Mouse (Mus musculus): ENCODE measurements around the gene Ndufs4.
"Not testable (repeated sequence)": the region's sequence is repeated elsewhere in the genome, so short reads cannot be mapped to it uniquely, and the experiment has no call there.

Ndufs4 gene

DNA sequence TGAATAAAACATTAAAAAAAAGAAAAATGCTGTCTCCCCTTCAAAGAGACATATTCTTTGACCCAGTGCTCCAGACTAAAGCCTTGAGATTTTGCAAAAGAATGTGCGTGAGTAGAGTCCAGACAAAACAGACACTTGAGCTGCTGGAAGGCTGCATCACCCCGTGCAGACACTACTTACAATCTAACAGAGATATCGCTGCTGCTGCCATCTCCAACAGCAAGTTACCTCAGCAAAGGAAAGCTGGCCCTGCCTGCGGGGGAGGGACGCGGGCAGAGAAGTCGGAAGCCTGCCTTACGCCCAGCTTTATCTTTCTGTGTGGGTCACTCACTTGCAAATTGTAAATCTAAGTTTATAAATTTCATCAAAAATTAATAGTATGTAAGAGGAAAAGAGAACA lies 45.1 kb downstream of the Ndufs4 start:
- DNase-seq (ENCODE audit: low spot score in 2 of 2), result no peak

DNA sequence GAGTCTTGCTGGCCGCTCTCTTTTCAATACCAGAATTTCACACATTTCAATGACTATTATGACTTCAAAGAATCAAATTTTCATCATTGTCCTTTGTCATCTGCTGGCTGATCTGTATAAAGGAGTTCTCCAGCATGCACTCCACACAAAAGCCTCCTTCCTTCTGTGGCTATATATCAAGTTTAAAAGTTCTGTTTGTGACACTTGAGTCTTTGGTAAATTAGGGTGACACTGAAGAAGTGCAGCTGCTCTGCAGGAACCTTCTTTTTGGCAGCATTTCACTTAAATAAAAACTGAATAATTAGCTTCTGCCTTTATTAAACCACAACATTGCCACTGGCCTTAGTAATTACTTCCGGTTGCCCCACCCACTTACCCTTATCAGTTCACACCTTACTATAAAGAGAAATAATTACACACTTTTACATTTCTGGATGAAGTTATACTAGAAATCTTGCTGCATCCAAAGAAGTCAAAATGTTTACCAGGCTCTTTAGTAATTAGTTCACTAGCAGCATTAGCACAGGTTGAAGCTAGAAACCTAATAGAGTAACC lies 68.1 kb downstream of the Ndufs4 start:
- no peak for DNase-seq (ENCODE audit: low spot score in 2 of 2)

- DNase-seq (ENCODE audit: low spot score in 2 of 2), result no peak
Observed at GRCm38 (mm10) chr13:114319136-114319535, 68.9 kb downstream of the Ndufs4 start.

DNA sequence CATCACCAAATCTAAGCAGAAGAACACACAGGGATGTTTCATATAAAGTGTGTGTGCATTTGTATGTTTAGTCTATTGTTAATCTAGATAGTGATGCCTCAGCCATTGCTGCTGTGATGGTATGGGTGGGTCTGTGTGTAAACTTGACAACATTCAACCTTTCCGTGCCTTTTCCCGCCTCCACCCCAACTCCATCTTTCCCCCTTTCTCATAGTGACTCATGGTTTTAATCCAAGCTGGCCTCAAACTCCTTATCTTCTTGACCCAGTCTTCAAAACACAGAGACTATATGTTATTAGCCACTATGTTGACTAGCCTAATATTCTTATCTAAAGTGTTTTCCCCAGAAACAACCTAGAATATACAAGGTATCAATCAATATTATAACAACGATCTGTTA lies 72.7 kb downstream of the Ndufs4 start:
- DNase-seq (ENCODE audit: low spot score in 2 of 2), result no peak

DNA sequence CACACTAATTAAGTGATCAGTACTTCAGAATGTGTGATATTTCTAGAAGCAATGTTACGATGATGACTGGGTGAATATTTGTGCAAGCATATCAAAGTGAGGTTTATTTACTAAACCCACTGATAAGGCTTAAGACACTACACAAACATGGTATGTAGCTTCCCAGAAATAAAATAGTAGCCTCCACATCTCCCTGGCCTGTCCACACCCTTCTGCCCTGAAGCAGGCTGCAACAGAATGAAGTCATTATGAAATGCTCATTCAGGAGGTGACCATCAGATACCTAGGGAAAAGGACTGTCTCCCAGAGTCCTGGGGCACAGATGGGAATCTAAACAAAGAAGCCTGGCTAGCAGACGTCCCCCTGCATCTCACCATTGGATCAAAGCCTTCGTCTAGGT lies 73.1 kb downstream of the Ndufs4 start:
- DNase-seq (ENCODE audit: low spot score in 2 of 2), result no peak

DNA sequence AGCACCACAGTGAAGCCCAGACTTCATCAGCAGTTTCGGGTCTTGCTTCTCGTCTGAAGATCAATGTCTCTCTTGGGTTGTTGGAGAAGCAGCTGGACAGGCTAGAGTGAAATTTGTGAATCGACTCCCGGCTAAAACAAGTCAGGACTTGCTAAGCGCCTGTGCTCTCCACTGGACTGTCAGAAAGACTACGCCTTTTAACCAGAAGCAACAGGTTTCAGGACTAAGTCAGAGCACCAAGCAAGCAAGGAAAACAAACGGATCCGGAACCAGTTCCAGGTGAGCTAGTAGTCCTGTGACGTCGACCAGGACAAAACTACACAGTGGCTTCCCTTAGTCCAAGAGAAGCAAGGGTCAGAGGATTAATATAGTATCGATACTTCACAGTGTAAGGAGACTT lies 77.5 kb downstream of the Ndufs4 start:
- DNase-seq (ENCODE audit: low spot score in 2 of 2), result no peak

GRCm38 (mm10) chr13:114304684-114305083 lies 83.4 kb downstream of the Ndufs4 start:
- DNase-seq (ENCODE audit: low spot score in 2 of 2), result peak; percentile 23 to 31

DNA sequence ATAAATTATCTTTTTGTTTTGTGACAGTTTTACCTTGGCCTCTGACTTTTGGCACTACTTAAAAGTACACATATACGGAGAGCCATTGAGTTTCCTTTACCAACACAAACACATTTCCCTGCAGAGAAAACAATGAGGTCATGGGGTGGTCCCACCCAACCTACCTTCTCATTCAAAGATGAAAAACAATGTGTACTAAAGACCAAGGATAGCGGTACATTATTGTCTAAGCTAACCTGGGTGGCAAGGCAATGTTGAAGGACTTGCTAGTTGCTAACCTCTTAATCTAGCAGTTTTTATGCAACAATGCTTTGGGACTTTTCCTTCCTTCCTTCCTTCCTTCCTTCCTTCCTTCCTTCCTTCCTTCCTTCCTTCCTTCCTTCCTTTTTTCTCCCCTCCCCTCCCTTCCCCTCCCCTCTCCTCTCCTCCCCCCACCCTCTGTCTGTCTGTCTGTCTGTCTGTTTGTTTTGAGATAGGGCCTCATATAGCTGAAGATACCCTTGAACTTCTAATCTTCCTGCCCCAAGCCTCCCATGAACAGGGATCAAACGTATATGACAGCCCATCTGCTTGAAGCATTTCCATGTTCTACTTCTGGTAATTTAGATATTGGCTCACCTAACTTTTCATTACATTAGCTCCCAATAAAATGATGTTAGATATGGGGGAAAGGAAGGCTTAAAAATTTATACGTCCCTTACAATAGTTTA lies 84.4 kb downstream of the Ndufs4 start:
- DNase-seq (ENCODE audit: low spot score in 2 of 2), result no peak

DNA sequence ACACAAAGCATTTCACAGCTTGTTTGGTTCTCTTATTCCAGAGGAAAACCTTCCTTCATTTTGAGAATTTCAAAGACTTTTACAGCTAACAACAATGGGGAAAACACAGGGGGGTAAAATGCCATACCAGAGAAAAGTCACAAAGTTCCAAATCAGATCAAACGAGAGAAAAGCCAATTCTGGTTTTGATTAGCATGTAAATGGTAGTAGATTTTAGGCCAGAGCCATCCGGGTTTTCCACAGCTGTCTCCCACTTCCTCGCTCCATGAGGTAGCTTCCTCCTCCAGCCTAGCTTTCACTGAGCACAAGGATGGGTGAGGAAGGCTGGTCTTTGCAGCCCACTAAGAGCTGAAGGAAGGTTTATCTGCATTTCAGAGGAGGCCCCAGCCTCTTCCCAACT lies 90.3 kb downstream of the Ndufs4 start:
- no peak for DNase-seq (ENCODE audit: low spot score in 2 of 2)

DNA sequence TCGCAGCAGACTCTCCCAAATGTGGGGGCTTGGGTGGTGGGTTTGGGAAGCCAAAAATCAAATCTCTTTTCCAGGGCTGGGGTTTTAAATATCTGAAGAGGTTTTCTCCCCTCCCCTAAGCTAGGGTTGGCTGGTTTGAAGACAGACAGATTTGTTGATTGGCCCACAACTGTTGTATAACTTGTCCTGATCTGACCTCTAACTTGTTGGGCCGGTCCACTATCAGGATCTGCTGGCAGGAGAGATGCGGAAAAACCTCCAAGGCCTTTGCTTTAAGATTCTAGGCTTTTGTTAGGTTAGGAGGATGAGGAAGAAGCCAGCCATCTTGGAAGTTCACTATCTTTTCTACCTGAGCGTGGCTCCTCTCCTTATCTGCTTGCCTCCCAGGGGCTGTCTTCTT lies 91.5 kb downstream of the Ndufs4 start:
- DNase-seq (ENCODE audit: low spot score in 2 of 2), result no peak

GRCm38 (mm10) chr13:114289411-114289810 lies 98.6 kb downstream of the Ndufs4 start:
- no peak for DNase-seq (ENCODE audit: low spot score in 2 of 2)

GRCm38 (mm10) chr13:114288511-114288910 lies 99.5 kb downstream of the Ndufs4 start:
- no peak for DNase-seq (ENCODE audit: low spot score in 2 of 2)

DNA sequence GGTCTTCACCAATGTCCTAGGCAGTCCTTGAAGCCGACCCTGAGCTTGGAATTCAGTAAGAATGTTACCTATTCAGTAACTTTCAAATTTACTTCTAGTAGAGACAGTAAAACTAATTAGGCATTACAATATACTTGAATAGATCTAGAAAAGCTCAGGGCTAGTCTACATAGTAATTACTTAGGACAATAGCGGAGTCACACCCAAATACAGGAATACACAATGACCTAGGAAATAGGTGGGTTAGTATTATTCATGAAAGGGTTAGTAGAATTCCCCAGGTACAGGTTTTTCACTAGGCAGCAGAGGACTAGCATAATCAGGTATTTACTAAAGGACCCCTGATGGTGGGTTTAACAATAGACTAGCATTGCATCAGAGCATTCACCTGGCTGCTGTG lies 109.4 kb downstream of the Ndufs4 start:
- not testable (repeated sequence) for DNase-seq (ENCODE audit: low spot score in 2 of 2)

GRCm38 (mm10) chr13:114277277-114277676 lies 110.8 kb downstream of the Ndufs4 start:
- DNase-seq (ENCODE audit: low spot score in 2 of 2), result no peak

DNA sequence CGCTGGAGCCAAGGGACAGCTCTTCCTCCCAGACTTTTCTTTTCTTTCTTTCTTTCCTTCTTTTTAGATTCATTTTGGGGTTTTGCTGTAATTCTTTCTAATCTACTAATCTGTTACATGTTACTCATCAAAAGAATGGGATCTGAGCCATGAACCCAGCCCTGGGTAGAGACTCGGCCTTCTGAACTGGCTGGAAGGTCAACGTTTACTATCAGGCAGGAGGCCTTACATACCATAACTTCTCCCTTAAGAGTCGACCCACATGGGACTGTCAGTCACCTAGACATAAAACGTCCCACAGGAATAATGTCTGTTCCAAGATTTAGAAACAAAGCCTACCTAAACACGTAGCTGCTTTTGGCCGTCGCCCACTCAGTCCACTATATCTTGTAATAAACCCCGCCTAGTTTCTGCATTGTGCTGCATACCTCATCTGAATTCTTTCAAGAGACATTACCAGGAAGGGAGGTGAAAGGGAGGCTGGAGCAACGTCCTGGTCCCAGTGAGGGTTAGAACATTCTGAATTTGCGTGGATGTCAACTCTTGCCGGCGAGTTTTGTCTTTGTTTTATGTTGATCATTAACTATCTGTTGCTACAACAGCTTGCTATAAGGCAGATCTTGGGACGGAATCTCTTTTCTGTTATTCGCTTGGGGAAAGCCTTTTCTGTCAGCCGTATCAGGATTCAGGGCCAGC lies 116.5 kb downstream of the Ndufs4 start:
- no peak for DNase-seq (ENCODE audit: low spot score in 2 of 2)

DNA sequence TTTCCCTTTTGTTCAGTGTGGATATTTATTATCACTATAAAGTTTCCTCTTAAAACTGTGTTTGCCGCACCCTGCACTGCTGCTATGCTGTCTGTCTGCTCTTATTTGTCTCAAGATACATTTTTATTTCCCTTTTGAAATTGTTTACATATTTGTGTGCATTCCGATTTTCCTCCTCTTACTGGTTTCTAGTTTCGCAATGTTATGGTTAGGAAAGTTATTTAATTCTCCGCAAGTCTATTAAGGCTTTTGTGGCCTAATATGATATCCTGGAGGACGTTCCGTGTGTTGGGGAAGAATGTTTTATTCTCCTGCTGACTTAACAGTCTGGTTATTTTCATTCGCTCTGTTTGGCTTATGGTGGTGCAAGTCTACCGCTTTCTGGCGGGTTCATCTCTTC lies 120.3 kb downstream of the Ndufs4 start:
- DNase-seq (ENCODE audit: low spot score in 2 of 2), result no peak

GRCm38 (mm10) chr13:114260486-114261205 lies 127.4 kb downstream of the Ndufs4 start:
- DNase-seq (ENCODE audit: low spot score in 2 of 2), result no peak

DNA sequence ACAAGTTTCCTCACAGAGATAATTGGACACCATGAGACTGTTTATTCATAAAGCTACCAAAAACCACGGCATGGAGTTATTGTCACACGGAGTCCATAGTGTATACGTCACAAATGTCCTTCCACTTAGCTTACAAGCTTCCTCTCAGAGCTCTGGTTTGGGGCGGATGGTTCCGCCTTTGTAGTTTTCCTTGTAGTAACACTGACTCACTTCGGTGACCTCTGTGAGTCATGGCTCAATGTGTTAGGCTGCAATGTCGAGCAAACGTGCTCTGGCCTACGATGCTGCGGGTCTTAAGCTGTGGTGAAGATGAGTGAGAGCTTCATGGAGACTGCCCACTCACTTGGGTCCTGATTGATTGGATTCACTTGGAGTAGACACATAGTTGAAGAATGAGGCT lies 133.4 kb downstream of the Ndufs4 start:
- DNase-seq (ENCODE audit: low spot score in 2 of 2), result no peak
